Comparison of ENCODE assay signal across 29 mouse cellular contexts in the genomic region with DNA sequence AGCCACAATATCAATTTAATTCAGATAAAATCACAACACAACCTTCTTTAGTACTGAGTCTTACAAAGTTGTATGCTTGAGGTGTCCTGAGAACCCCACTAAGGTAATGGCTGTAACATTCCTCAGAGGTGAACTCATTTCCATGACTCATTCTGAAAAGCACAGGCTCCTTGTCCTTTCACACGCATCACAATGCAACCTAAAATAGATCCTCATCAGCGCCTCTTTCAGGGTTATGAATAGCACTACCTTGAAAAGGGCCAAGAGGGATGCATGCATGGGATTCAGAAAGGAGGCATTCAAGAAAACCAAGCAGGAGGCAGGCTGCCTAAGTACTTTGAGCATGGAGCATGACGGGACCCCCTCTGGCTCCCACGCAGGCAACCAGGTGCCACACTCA. TPM values are rescaled to one million over a fixed set of nuclear protein-coding genes. Genes with fewer than 3 reads are reported as not detected.
DNase-seq lines count a peak whose midpoint lies in the region; ATAC-seq and TF ChIP-seq lines count a peak whose summit lies in the region.
"Had no signal": no experiment of that assay in that cellular context is flagged by ENCODE, and none has a peak within 500 bp of the region (broad histone marks: within the 10 kb centered on the region; RNA-seq: fewer than 3 reads in every experiment).

No protein-coding gene starts in this region.

- ATAC-seq in Patski, result peak; percentile 96
- ATAC-seq: intestine, postnatal 0 days; liver, embryonic 12.5 days; liver, postnatal 0 days; midbrain, embryonic 16.5 days had no signal

- H3K9me3 ChIP-seq in heart, embryonic 10.5 days, result no peaks in the 10 kb centered on the region
- H3K9me3 ChIP-seq: embryonic facial prominence, embryonic 12.5 days; hindbrain, embryonic 13.5 days; liver, embryonic 12.5 days had no signal

- H3K27ac ChIP-seq in heart, embryonic 10.5 days, result peak overlapping the region; percentile 62; the same call in 1 of the 2 replicates
- H3K27ac ChIP-seq: embryonic facial prominence, embryonic 12.5 days; hindbrain, embryonic 13.5 days; left cerebral cortex, adult 2 months; liver, embryonic 12.5 days had no signal

- no peak overlapping the region for H3K4me3 ChIP-seq in heart, embryonic 10.5 days
- H3K4me3 ChIP-seq: embryonic facial prominence, embryonic 12.5 days; hindbrain, embryonic 13.5 days; left cerebral cortex, adult 2 months; liver, embryonic 12.5 days had no signal

- WGBS in heart, embryonic 10.5 days, result 54% methylated on average over 4 of the region's 4 CpGs

- POLR2A ChIA-PET in Patski (lab: Charles Lee), result no interaction called here

- no peak for DNase-seq in heart, embryonic 10.5 days (ENCODE audit: low spot score)
- DNase-seq in heart, postnatal 14 days, result no peak
- peak; percentile 4 to 6 for DNase-seq in left cerebral cortex, postnatal 14 days (ENCODE audit: low spot score in 2 of 2)
- DNase-seq in left cerebral cortex, postnatal 25 days (ENCODE audit: low spot score in 2 of 2), result no peak
- peak; percentile 58 for DNase-seq in Patski (ENCODE audit: low read depth, low spot score)
- DNase-seq in brain, embryonic 14.5 days (ENCODE audit: low read depth), result peak; percentile 34
- DNase-seq in layer of hippocampus, adult 9-10 months (ENCODE audit: low spot score), result no peak
- DNase-seq in spleen, postnatal 14 days (ENCODE audit: low spot score in 2 of 2), result no peak
- DNase-seq: adrenal gland, adult 8-10 months; B cell, adult 2 months; cerebellum, adult 11 months; cerebellum, adult 9-11 months; embryo, embryonic 11 days; gastrocnemius, postnatal 10 days; kidney, adult 9 months; kidney, postnatal 25 days; left cerebral cortex, postnatal 4 days; liver, postnatal 0 days; lung, postnatal 36 days; right cerebral cortex, postnatal 4 days; thymus, postnatal 14 days had no signal

- no peak for TF ChIP-seq POLR2A in brain, embryonic 14.5 days (IDR thresholded peaks at IDR 0.05; ENCODE audit: borderline replicate concordance, extremely low read depth, insufficient read depth, insufficient read length, poor library complexity, severe bottlenecking)

- TF ChIP-seq CTCF in Patski (IDR thresholded peaks at IDR 0.05), result no peak
- no peak for TF ChIP-seq CTCF in brain, embryonic 14.5 days (IDR thresholded peaks at IDR 0.05; ENCODE audit: borderline replicate concordance, extremely low read depth, insufficient read depth, insufficient read length)

- CTCF ChIA-PET in Patski (lab: Charles Lee), result interaction anchor here (1.5 kb wide), 1 partner anchor 11 kb away, joined by 4 read pairs; no protein-coding TSS in a partner anchor

- in situ Hi-C loops in Patski (cut with MboI; ENCODE audit: low pct_unique_long_range_greater_than_20kb), result no loop called here

- peaks cover 8% of the 10 kb centered on the region for H3K4me1 ChIP-seq in heart, embryonic 10.5 days
- H3K4me1 ChIP-seq: embryonic facial prominence, embryonic 12.5 days; hindbrain, embryonic 13.5 days; liver, embryonic 12.5 days had no signal

- H3K36me3 ChIP-seq in heart, embryonic 10.5 days, result no peaks in the 10 kb centered on the region
- H3K36me3 ChIP-seq: embryonic facial prominence, embryonic 12.5 days; G1E; hindbrain, embryonic 13.5 days; liver, embryonic 12.5 days had no signal

- intact Hi-C loops in heart, postnatal 14 days (cut with DNase I), result no loop called here
- intact Hi-C loops in left cerebral cortex, postnatal 14 days (cut with DNase I), result no loop called here
- intact Hi-C loops in left cerebral cortex, postnatal 25 days (cut with DNase I), result no loop called here

- H3K27me3 ChIP-seq in heart, embryonic 10.5 days (ENCODE audit: insufficient read depth, poor library complexity, severe bottlenecking), result no peaks in the 10 kb centered on the region
- no peaks in the 10 kb centered on the region for H3K27me3 ChIP-seq in Patski
- H3K27me3 ChIP-seq: embryonic facial prominence, embryonic 12.5 days; hindbrain, embryonic 13.5 days; liver, embryonic 12.5 days had no signal

RNA-seq across cellular contexts. Expression of gene Stac, which starts 57.3 kb away (rescaled TPM):
- polyA plus RNA-seq in heart, embryonic 10.5 days (2016; fragmentation: Nextera tagmentation; extraction: Ambion mirVana), result 0.49 and 1.1 TPM in 2 replicates
- total RNA-seq in heart, postnatal 14 days (2021), result under 1 TPM; 0.49 to 0.55 TPM
- 1 to 10 TPM; 2.0 to 3.7 TPM for total RNA-seq in left cerebral cortex, postnatal 14 days (2021)
- total RNA-seq in left cerebral cortex, postnatal 25 days (2021), result 1 to 10 TPM; 1.6 to 2.4 TPM
- polyA plus RNA-seq in Patski (2021), result 0.08 TPM
- 2.8 and 5.5 TPM in 2 replicates for polyA plus RNA-seq in brain, embryonic 14.5 days (2012; rRNA removed)
- total RNA-seq: granulocyte monocyte progenitor cell, adult 5-6 weeks had no signal
- polyA plus RNA-seq: G1E; liver, postnatal 0 days had no signal

Comparison
In these comparisons a context has a peak if more than half of its experiments do, and no peak if none do; other contexts are left out.
1. DNase-seq: peak in left cerebral cortex, postnatal 14 days (2 of 2), Patski (single experiment) and brain, embryonic 14.5 days (single experiment); none in heart, embryonic 10.5 days (single experiment), heart, postnatal 14 days (0 of 2), left cerebral cortex, postnatal 25 days (0 of 2), layer of hippocampus, adult 9-10 months (single experiment) and spleen, postnatal 14 days (0 of 2).